Mouse (Mus musculus) embryo, embryonic 11.5 days (tissue): ENCODE data around the gene Nup93.

Source experiments
- DNase-seq: peaks from one replicate; pipeline ENCODE4 v3.0.0-alpha.2; 2012; ENCODE audit warnings: low read depth, low spot score

Nup93 gene

GRCm38 (mm10) chr8:94268359-94268890, 54.1 kb downstream of the Nup93 start:
- DNase-seq, result no peak

- no peak for DNase-seq
Observed at GRCm38 (mm10) chr8:94270309-94270708, 55.9 kb downstream of the Nup93 start.

GRCm38 (mm10) chr8:94271102-94271501, 56.7 kb downstream of the Nup93 start:
- DNase-seq, result no peak

- no peak for DNase-seq
Observed at GRCm38 (mm10) chr8:94272612-94273011, 58.2 kb downstream of the Nup93 start.

- no peak for DNase-seq
Observed at GRCm38 (mm10) chr8:94273289-94273850, 59.0 kb downstream of the Nup93 start.

- no peak for DNase-seq
Observed at GRCm38 (mm10) chr8:94274030-94274429, 59.7 kb downstream of the Nup93 start.

GRCm38 (mm10) chr8:94278295-94278694, 63.9 kb downstream of the Nup93 start:
- no peak for DNase-seq

- no peak for DNase-seq
Observed at GRCm38 (mm10) chr8:94280001-94280613, 65.7 kb downstream of the Nup93 start.

- DNase-seq, result no peak
Observed at GRCm38 (mm10) chr8:94282453-94282985, 68.2 kb downstream of the Nup93 start.

GRCm38 (mm10) chr8:94284204-94284603, 69.8 kb downstream of the Nup93 start:
- DNase-seq, result no peak

- no peak for DNase-seq
Observed at GRCm38 (mm10) chr8:94290606-94291005, 76.2 kb downstream of the Nup93 start.

GRCm38 (mm10) chr8:94292072-94292471, 77.7 kb downstream of the Nup93 start:
- no peak for DNase-seq

GRCm38 (mm10) chr8:94292626-94293025, 78.3 kb downstream of the Nup93 start:
- DNase-seq, result no peak

- DNase-seq, result no peak
Observed at GRCm38 (mm10) chr8:94295687-94296086, 81.3 kb downstream of the Nup93 start.

- DNase-seq, result no peak
Observed at GRCm38 (mm10) chr8:94296312-94296991, 82.1 kb downstream of the Nup93 start.

GRCm38 (mm10) chr8:94297101-94297500, 82.7 kb downstream of the Nup93 start:
- DNase-seq, result no peak

- no peak for DNase-seq
Observed at GRCm38 (mm10) chr8:94300809-94301208, 86.4 kb downstream of the Nup93 start.

GRCm38 (mm10) chr8:94304412-94304811, 90.0 kb downstream of the Nup93 start:
- DNase-seq, result no peak

- DNase-seq, result no peak
Observed at GRCm38 (mm10) chr8:94306989-94307513, 92.7 kb downstream of the Nup93 start.

- no peak for DNase-seq
Observed at GRCm38 (mm10) chr8:94307652-94308051, 93.3 kb downstream of the Nup93 start.

- no peak for DNase-seq
Observed at GRCm38 (mm10) chr8:94314069-94314468, 99.7 kb downstream of the Nup93 start.

- no peak for DNase-seq
Observed at GRCm38 (mm10) chr8:94317249-94317648, 102.9 kb downstream of the Nup93 start.
